Mouse (Mus musculus) bone marrow, adult 2 months (tissue): ENCODE results near the gene Gbf1.

ENCODE experiments used
- CTCF ChIP-seq: fragments of 200-500 bp; IDR thresholded peaks from 2 replicates; pipeline ENCODE4 v1.5.1; 2011; ENCODE audit warnings: low read length, control low read depth; ENCODE audit not compliant: control insufficient read depth, insufficient read depth
- POLR2A ChIP-seq: fragments of 200-500 bp; IDR thresholded peaks from 2 replicates; pipeline ENCODE4 v1.6.1; 2011; ENCODE audit warnings: low read depth, mild to moderate bottlenecking, control low read depth, low read length, borderline replicate concordance; ENCODE audit not compliant: control insufficient read depth

DNA sequence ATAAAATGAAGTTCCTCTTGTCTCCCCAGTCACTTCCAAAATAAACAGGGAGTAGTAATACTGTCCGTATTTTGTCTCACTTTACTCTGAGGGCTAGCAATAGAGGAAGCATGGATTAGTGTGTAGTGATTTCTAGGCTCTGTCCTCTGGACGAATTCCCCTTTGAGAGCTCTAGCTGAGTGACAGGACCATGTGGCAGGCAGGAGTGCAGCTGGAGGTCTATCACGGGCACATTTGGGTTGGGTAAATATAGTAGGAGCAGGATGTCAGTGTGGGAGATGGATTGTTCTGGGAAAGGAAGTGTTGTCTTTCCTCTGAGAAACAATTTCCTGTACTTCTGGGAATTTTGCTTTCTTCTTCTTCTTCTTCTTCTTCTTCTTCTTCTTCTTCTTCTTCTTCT, 34.3 kb downstream of the Gbf1 start:
- TF ChIP-seq CTCF (no peak), POLR2A (no peak)
